Mouse (Mus musculus) heart, adult 8-10 months (tissue): ENCODE data around the gene Myo18b. TPM values are rescaled to one million over a fixed set of nuclear protein-coding genes. Genes with fewer than 3 reads are reported as not detected.

ENCODE experiments used
- DNase-seq: peaks from one replicate; pipeline ENCODE4 v3.0.0; 2022; ENCODE audit warnings: low spot score
- total RNA-seq, 4 experiments: library from RNA; stranded (reverse); gene quantifications; 2 replicates each; pipeline ENCODE4 v1.2.4; 2022

The Myo18b gene
- total RNA-seq, 4 experiments from 2014 or later: 211 to 246 (median 225) TPM

GRCm38 (mm10) chr5:112822426-112822825, 73.7 kb downstream of the Myo18b start:
- DNase-seq: no peak

GRCm38 (mm10) chr5:112815051-112815450, 81.1 kb downstream of the Myo18b start:
- peak; percentile 38 for DNase-seq

GRCm38 (mm10) chr5:112807629-112808028, 88.5 kb downstream of the Myo18b start:
- no peak for DNase-seq

GRCm38 (mm10) chr5:112796086-112796485, 100.1 kb downstream of the Myo18b start:
- no peak for DNase-seq

- peak; percentile 14 for DNase-seq
Measured at GRCm38 (mm10) chr5:112791792-112792780, 104.1 kb downstream of the Myo18b start.

GRCm38 (mm10) chr5:112790376-112791111, 105.6 kb downstream of the Myo18b start:
- DNase-seq: no peak

GRCm38 (mm10) chr5:112788441-112788840, 107.7 kb downstream of the Myo18b start:
- DNase-seq: no peak

- no peak for DNase-seq
Measured at GRCm38 (mm10) chr5:112786788-112787187, 109.4 kb downstream of the Myo18b start.

- DNase-seq: no peak
Measured at GRCm38 (mm10) chr5:112786031-112786430, 110.1 kb downstream of the Myo18b start.

GRCm38 (mm10) chr5:112781719-112782118, 114.4 kb downstream of the Myo18b start:
- no peak for DNase-seq

- no peak for DNase-seq
Measured at GRCm38 (mm10) chr5:112781231-112781630, 114.9 kb downstream of the Myo18b start.

GRCm38 (mm10) chr5:112780383-112780782, 115.8 kb downstream of the Myo18b start:
- DNase-seq: no peak

- DNase-seq: no peak
Measured at GRCm38 (mm10) chr5:112776781-112777405, 119.3 kb downstream of the Myo18b start.

GRCm38 (mm10) chr5:112773429-112773828, 122.7 kb downstream of the Myo18b start:
- DNase-seq: no peak

- no peak for DNase-seq
Measured at GRCm38 (mm10) chr5:112771376-112771901, 124.7 kb downstream of the Myo18b start.

GRCm38 (mm10) chr5:112769721-112770119, 126.4 kb downstream of the Myo18b start:
- no peak for DNase-seq

- DNase-seq: no peak
Measured at GRCm38 (mm10) chr5:112769020-112769720, 127.0 kb downstream of the Myo18b start.

- DNase-seq: no peak
Measured at GRCm38 (mm10) chr5:112768556-112768955, 127.6 kb downstream of the Myo18b start.

- DNase-seq: no peak
Measured at GRCm38 (mm10) chr5:112761415-112762075, 134.6 kb downstream of the Myo18b start.

- no peak for DNase-seq
Measured at GRCm38 (mm10) chr5:112755581-112755980, 140.6 kb downstream of the Myo18b start.

GRCm38 (mm10) chr5:112749634-112750033, 146.5 kb downstream of the Myo18b start:
- DNase-seq: no peak
